Mouse (Mus musculus) testis, postnatal 10 days (tissue): ENCODE data around the gene Btbd10.

Source experiments
- DNase-seq: peaks from one replicate; pipeline ENCODE4 v3.0.0; 2021; ENCODE audit warnings: low spot score

The Btbd10 gene

GRCm38 (mm10) chr7:113368746-113369619 lies at the start of gene Btbd10:
Gene Btbd10, minus strand, starts transcription at chr7:113369392.
- peak; percentile 99 for DNase-seq

DNA sequence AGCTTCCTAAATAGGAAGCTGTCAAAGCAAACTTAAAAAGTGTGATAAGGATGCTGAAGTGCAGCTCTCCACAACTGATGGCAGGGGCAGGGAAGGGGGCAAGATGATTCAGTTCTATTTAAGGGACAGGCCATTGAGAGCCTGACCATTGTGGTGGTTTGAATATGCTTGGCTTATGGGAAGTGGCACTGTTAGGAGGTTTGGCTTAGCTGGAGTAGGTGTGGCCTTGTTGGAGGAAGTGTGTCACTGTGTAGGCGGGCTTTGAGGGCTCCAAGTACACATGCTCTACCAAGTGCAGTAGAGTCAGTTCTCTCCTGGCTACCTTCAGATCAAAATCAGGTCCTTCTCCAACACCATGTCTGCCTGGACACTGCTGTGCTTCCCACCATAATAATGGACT lies 47.3 kb upstream of the Btbd10 start:
- DNase-seq, result no peak

DNA sequence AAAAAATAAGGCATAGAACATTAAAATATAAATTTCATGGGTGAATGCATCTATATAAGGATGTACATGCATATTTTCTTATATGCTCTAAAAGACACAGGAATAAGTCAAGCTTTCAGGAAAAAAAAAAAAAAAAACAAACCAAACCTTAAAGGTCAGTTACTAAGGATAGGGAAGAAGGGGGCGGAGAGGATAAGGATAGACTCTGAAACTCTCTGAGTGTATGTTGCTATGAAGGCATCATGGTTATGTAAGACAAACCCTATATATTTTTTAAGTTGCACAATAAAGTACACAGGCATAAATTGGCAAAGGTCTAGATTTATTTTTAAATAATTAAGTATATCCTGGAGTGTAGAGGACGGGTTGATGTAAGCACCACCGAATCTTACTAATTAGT lies 46.1 kb upstream of the Btbd10 start:
- no peak for DNase-seq

DNA sequence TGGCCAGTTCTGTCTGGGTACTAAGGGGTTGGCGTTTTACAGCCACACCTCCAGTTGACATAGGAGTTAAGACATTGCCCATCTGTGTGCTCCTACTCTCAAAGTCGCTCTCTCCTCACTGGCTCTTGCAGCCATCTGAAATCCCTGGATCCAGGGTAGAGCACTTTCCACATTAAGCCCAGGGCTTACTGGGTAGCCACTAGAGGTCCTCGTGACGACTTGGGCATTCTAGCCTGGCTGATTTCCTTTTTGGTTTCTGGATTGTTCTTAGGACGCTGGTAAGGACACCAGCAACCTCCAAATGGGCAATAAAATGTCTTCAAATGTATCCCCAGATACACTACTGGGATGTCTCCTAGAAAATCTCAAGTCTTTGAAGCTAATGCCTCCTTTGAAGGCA lies 39.5 kb upstream of the Btbd10 start:
- DNase-seq, result no peak

DNA sequence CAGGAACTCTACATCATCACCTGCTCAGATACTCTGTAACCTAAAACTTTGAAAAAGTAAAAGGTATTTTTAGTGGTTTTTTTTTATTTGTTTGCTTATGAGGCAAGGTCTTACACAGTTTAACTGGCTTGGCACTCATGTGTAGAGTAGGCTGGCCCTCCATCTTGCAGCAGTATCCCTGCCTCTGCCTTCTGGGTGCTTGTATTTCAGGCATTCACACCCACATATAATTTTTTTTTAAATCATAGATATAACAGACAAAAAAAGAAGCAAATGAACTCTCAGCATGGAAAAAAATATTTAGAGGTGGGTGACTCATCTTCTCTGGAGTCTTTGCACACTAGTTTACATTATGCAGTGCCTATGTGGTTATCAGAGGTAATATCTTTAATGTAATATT lies 28.9 kb upstream of the Btbd10 start:
- no peak for DNase-seq

- no peak for DNase-seq
Measured at GRCm38 (mm10) chr7:113396661-113397060, 27.5 kb upstream of the Btbd10 start.

- DNase-seq, result no peak
Measured at GRCm38 (mm10) chr7:113391619-113392018, 22.4 kb upstream of the Btbd10 start.

DNA sequence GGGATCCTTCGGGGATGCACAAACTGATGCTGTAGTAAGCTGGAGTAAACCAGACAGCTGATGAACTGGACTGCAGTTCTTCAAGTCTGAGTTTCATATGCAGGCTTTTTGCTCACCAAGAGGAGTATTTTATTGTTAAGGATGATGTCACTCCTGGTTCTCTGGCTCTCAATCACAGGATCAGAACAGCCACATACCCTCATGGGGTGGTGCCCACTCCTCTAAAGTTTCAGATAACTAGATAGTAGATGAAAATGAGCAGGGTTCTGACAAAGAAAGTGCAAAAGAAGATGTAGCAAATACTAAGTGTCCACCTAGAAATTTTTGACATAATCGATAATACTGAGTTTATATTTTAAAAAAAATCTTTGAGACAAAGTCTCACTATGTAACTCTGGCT lies 19.3 kb upstream of the Btbd10 start, which contains the start of gene Pth:
Gene Pth (minus strand): TSS at position 101 of the 400 bp plus-strand sequence.
- no peak for DNase-seq

- peak; percentile 67 for DNase-seq
Measured at GRCm38 (mm10) chr7:113377875-113378658, 8.9 kb upstream of the Btbd10 start.

DNA sequence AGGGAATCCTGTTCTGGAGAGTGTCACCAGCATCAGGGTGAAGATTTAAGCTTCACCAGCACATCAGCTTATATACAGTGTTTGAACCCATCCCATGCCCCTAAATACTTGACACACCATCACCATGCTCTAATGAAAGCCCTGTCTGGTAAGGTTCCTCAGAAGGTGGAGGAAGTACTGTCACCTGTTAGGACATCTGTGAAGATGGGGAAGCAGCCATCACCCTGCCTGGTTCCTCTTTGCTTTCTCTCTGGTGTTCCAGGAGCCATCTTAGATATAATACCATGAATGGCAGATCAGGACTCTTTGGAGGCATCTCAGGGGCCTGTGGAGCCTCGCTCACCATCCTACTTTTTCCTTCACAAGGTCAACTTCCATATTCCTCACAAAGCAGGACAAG lies 3.5 kb upstream of the Btbd10 start:
- no peak for DNase-seq

- peak; percentile 81 for DNase-seq
Measured at GRCm38 (mm10) chr7:113369620-113370340, 588 bp upstream of the Btbd10 start.

DNA sequence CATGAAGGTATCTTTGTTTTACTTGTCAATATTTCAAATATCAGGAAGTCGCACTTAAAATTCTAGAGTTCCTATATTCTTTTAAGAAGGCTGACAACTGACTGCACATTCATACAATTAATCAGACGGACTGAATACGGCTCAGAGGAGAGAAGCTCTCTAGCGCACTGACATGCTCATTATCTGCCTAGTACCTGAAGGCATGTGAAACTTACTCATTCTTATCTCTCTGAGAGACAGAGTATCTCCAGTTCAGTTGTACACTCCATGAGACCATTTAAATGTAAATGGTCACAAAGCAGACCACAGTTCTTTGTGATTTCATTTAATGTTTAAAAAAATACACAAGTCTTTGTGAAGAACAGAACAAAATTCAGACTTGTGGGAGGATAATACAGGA lies 1.8 kb downstream of the Btbd10 start:
- no peak for DNase-seq

GRCm38 (mm10) chr7:113349089-113349488 lies 20.1 kb downstream of the Btbd10 start:
- no peak for DNase-seq

DNA sequence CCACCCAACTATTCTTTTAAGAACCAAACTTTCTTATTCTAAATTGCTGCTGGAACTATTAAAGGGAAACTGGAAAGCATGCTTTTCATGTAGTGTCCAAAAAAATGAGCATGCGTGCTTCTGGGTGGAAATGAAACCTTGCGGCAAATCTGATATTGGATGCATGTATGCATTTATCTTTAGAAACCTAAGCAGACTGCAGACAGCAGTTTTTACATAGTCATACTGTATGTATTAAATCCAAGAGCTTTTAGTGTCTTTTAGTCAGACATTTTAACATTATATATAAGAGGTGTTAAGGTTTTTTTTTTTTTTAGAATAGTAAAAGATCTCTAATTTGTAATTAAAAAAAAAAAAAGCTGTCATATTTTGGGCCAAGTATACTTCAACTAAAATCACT lies 21.5 kb downstream of the Btbd10 start:
- DNase-seq, result no peak

DNA sequence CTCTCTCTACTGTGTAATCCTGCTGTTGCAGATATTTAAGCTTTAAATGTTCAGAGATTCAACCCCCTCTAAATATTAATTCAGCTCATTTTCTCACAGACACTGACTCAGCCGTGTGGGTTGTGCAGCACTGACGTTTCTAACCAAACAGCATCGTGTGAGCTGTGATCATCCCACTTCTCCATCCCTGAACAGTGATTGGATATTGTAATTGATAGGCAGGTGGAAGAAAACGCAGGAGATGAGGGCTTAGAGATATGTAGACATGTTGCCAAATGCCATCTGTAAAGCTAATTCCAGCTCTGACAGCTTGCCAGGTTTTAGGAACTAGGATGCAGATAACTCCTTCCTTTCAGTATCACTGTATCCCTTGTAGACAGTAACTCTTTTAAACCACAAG lies 21.9 kb downstream of the Btbd10 start:
- no peak for DNase-seq

DNA sequence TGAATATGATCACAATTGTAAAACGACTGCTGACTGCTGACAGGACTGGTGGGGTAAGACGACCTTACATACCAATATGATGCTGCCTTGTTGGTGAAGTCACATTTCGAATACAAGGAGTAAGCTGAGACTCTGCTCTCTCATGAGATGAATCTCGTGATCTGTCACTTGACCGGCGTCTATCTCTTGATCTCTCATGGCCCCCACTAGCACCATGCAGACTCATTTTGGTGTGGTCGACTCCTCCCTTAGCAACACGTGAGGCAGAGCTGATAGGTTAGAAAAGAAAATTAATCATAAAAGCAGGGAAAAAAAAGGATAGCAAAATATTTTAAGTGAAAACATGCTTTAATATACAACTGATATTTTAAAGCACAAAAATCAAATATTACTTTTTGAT lies 33.9 kb downstream of the Btbd10 start:
- no peak for DNase-seq

- no peak for DNase-seq
Measured at GRCm38 (mm10) chr7:113334036-113334435, 35.2 kb downstream of the Btbd10 start.

DNA sequence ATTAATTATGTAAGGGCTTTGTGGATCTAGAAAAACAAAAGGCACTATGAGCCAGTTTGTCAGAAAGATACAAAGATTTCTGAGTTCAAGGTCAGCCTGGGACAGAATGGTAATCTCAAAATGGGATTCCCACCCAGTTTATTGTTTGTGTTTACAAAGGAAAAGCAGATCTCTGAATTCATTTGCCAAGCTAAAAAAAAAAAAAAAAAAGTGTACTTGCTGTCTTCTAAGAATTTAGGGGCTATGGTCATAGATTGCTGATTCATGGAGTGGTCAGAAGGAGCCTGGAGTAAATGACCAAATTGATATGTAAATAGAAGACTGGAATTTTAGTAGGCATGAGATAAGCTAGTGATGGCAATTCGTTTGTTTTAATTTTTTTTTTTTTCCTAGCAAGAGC lies 49.1 kb downstream of the Btbd10 start:
- no peak for DNase-seq

DNA sequence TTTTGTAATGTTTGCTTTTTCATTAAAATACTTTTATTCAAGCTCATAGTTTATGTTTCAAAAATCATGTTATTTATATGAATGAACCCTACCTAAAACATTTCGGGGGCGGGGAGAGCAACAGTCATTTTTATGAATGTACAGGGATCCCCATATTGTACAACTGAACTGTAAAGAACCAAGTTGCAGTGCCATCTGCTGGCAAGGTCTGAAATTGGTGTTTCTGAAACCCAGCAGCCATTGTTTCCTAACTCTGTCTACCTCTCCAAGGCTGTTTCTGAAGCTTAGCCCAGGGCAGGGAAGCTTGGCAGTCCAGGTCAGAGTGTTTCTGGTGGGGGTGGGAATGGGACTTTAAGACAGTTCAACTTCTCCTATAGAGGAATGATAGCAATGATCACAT lies 57.4 kb downstream of the Btbd10 start:
- peak; percentile 77 for DNase-seq

DNA sequence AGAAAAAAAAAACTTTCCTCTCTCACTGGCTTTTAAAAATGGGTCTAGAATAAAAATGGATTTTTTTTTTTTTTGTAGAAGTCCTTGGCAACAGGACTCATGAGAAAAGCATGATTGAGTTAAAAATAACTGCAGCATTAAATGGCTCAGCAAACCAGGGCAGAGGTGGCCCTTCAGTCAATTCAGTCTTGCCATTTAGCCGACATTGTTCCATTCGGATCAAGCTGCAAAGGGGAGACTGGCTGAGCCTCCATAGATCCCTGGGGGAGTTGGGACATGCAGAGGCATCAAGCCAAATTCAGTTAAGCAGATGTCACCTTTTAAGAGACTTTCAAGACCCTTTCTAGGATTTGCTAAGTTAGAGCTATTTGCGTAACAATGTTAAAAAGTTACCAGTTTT lies 59.1 kb downstream of the Btbd10 start:
- DNase-seq, result no peak

DNA sequence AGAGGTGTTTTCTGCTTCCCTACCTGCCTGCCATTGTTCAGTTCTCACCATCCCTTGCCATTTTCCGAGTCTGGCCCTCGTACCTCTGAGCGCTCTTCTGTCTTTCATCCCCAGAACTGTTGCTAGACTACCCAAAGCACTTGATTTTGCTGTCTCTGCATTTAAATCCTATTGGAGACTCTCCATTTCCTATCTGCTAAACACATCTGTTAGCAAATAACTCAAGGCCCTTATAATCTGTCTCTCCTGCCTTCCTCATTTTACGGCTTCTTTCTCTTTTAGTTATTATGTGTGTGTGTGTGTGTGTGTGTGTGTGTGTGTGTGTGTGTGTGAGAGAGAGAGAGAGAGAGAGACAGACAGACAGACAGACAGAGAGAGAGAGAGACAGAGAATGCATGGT lies 71.4 kb downstream of the Btbd10 start:
- no peak for DNase-seq

DNA sequence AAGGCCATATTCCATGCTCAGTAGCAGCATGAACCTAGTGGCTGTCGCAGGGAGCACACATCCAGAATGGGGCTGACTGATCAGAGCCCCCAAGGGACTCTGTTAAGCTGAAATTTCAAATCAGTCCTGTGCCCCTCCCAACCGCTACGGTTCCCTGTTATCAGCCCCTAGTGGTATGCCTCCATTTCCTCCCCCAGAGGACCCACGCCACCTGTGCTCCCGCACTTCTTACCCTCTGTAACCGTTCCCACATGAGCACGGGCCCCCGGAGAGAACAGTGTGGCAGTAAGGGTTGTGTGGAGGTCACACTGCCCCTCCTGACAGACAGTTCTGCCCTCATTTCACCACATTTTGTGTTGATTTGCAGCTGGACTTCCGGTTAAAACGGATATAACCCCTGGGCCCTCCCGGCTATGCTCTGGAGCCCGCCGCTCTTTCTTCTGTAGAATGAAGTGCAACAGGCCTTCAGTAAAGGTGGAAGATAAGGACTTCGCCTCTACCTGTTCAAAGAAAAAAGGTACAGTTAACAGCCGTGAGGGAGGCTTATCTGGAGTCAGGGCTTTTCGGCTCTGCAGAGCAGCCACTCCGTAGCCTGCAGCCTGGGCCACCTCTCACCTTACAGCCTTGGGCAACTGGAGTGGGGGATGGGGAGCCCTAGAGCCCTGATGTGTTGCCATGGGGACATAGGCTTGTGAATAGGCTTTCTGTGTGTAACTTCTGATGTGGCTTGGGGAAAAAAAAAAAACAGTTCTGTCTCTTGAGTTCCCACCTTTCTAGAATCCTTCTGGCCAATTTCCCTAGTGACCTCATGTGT lies 73.9 kb downstream of the Btbd10 start:
- DNase-seq, result no peak
